ENCODE assay signal across 20 mouse cellular contexts in the genomic region with DNA sequence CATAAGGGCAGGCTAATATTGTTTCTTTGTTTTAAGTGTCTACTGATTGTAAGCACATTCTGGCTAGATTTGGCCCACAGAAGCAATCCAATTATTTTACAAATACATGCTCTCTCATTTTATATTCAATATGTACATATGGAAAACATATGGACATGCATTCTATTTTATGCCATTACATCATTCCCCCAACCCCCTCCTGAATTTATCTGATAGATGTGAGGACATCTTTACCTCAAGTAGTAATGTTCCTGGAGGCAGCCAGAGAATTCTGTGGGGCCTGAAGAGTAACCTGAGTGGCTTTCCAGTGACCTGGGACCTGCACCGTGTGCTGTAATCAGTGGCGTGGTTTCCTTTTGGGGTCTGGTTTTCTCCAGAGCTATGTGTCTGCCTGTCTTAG.
"Had no signal": no experiment of that assay in that cellular context is flagged by ENCODE, and none has a peak within 500 bp of the region (broad histone marks: within the 10 kb centered on the region; RNA-seq: fewer than 3 reads in every experiment).

No protein-coding gene starts in this region.

- H3K4me2 ChIP-seq: kidney, embryonic 15.5 days; limb, embryonic 13.5 days; liver, embryonic 13.5 days; midbrain, embryonic 11.5 days; midbrain, embryonic 15.5 days; neural tube, embryonic 12.5 days; neural tube, embryonic 15.5 days; stomach, embryonic 15.5 days had no signal

- H3K36me3 ChIP-seq: liver, embryonic 13.5 days; stomach, embryonic 15.5 days had no signal

- H3K27me3 ChIP-seq: kidney, embryonic 15.5 days; limb, embryonic 13.5 days; liver, embryonic 13.5 days; midbrain, embryonic 15.5 days; neural tube, embryonic 12.5 days; neural tube, embryonic 15.5 days; stomach, embryonic 15.5 days had no signal

- ATAC-seq: intestine, embryonic 16.5 days; midbrain, embryonic 15.5 days had no signal

- DNase-seq: kidney, adult 18-20 months; kidney, postnatal 10 days; kidney, postnatal 36 days; layer of hippocampus, adult 9-11 months; left cerebral cortex, postnatal 4 days; liver, embryonic 13.5 days; lung, adult 2 months; lung, postnatal 14 days; lung, postnatal 4 days; right cerebral cortex, postnatal 25 days; spleen, adult 18-20 months; thymus, postnatal 25 days had no signal

- H3K4me3 ChIP-seq: kidney, embryonic 15.5 days; limb, embryonic 13.5 days; liver, embryonic 13.5 days; midbrain, embryonic 15.5 days; neural tube, embryonic 12.5 days; neural tube, embryonic 15.5 days; stomach, embryonic 15.5 days had no signal

- H3K9ac ChIP-seq: kidney, embryonic 15.5 days; limb, embryonic 13.5 days; liver, embryonic 13.5 days; midbrain, embryonic 15.5 days; neural tube, embryonic 12.5 days; neural tube, embryonic 15.5 days; stomach, embryonic 15.5 days had no signal

- H3K27ac ChIP-seq: kidney, embryonic 15.5 days; limb, embryonic 13.5 days; liver, embryonic 13.5 days; midbrain, embryonic 15.5 days; neural tube, embryonic 12.5 days; neural tube, embryonic 15.5 days; stomach, embryonic 15.5 days had no signal

- H3K9me3 ChIP-seq: kidney, embryonic 15.5 days; limb, embryonic 13.5 days; liver, embryonic 13.5 days; midbrain, embryonic 15.5 days; neural tube, embryonic 12.5 days; neural tube, embryonic 15.5 days; stomach, embryonic 15.5 days had no signal

- H3K4me1 ChIP-seq: liver, embryonic 13.5 days; neural tube, embryonic 12.5 days; stomach, embryonic 15.5 days had no signal
